8 mouse cellular contexts compared by ENCODE assay signal in the genomic region with DNA sequence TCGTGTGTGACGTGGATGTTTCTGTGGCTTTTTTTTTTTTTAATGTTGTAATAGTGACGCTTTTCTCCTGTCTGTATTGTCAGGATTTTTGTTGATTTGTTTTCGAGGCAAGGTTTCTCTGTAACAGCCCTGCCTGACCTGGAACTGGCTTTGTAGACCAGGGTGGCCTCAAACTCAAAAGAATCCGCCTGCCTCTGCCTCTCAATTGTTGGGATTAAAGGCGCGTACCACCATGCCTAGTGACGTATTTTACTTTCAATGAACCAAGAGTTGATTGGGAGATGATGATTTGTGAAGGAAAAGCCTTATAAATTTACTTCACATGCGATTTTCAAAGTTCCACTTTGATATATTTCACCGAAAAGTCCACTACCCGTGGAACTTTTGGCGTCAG. TPM values are rescaled to one million over a fixed set of nuclear protein-coding genes. Genes with fewer than 3 reads are reported as not detected.
DNase-seq lines count a peak whose midpoint lies in the region; ATAC-seq and TF ChIP-seq lines count a peak whose summit lies in the region.

A gene (minus strand): TSS at position 216 of the 394 bp plus-strand sequence.

- DNase-seq in lung, adult 2 months: no peak
- DNase-seq in lung, postnatal 36 days: no peak
- no peak for DNase-seq in adrenal gland, postnatal 4 days (ENCODE audit: low spot score in 2 of 2)
- DNase-seq in forebrain, embryonic 14.5 days (ENCODE audit: low spot score): peak; percentile 25
- DNase-seq in midbrain, embryonic 10.5 days (ENCODE audit: low spot score): no peak
- DNase-seq in spleen, postnatal 4 days (ENCODE audit: low spot score in 2 of 2): no peak
- DNase-seq in right cerebral cortex, postnatal 25 days: no peak

- H3K4me1 ChIP-seq in lung, adult 2 months (ENCODE audit: control insufficient read depth, insufficient read depth, low read length): peaks cover 5% of the 10 kb centered on the region
- peaks cover 27% of the 10 kb centered on the region for H3K4me1 ChIP-seq in forebrain, embryonic 14.5 days (ENCODE audit: control insufficient read depth, insufficient read depth, low read length)
- peaks cover 22% of the 10 kb centered on the region for H3K4me1 ChIP-seq in intestine, embryonic 16.5 days (ENCODE audit: control insufficient read depth, insufficient read depth, low read length)
- peaks cover 31% of the 10 kb centered on the region for H3K4me1 ChIP-seq in midbrain, embryonic 10.5 days

- no peaks in the 10 kb centered on the region for H3K27me3 ChIP-seq in forebrain, embryonic 14.5 days (replicated peaks; ENCODE audit: control insufficient read depth, insufficient read depth, low read length)
- no peaks in the 10 kb centered on the region for H3K27me3 ChIP-seq in intestine, embryonic 16.5 days (replicated peaks; ENCODE audit: control insufficient read depth, insufficient read depth, low read length)
- no peaks in the 10 kb centered on the region for H3K27me3 ChIP-seq in midbrain, embryonic 10.5 days (ENCODE audit: low read depth, poor library complexity, severe bottlenecking)

- H3K9ac ChIP-seq in forebrain, embryonic 14.5 days (ENCODE audit: low read length): peak within 1 kb of the TSS; percentile 99
- peak within 1 kb of the TSS; percentile 99 for H3K9ac ChIP-seq in intestine, embryonic 16.5 days (ENCODE audit: low read depth, low read length)

- no peaks in the 10 kb centered on the region; the same call in 1 of the 2 replicates for H3K9me3 ChIP-seq in forebrain, embryonic 14.5 days (replicated peaks; ENCODE audit: control insufficient read depth, low read length)
- no peaks in the 10 kb centered on the region for H3K9me3 ChIP-seq in intestine, embryonic 16.5 days (ENCODE audit: control insufficient read depth, low read length)
- H3K9me3 ChIP-seq in midbrain, embryonic 10.5 days (replicated peaks): peaks cover 13% of the 10 kb centered on the region

- no peak for TF ChIP-seq POLR2A in lung, adult 2 months (IDR thresholded peaks at IDR 0.05; ENCODE audit: borderline replicate concordance, extremely low read depth, low read depth, low read length)

- ATAC-seq in forebrain, embryonic 14.5 days: no peak
- ATAC-seq in intestine, embryonic 16.5 days: no peak

- H3K4me3 ChIP-seq in lung, adult 2 months (replicated peaks; ENCODE audit: extremely low read depth, low read depth, low read length): peak within 1 kb of the TSS; percentile 71
- peak within 1 kb of the TSS; percentile 97 for H3K4me3 ChIP-seq in forebrain, embryonic 14.5 days (ENCODE audit: low read depth, low read length)
- H3K4me3 ChIP-seq in intestine, embryonic 16.5 days (ENCODE audit: low read length): peak within 1 kb of the TSS; percentile 97
- peak within 1 kb of the TSS; percentile 94 for H3K4me3 ChIP-seq in midbrain, embryonic 10.5 days

- H3K4me2 ChIP-seq in forebrain, embryonic 14.5 days (ENCODE audit: low read length): peak within 1 kb of the TSS; percentile 57
- peak within 1 kb of the TSS; percentile 70 for H3K4me2 ChIP-seq in intestine, embryonic 16.5 days (ENCODE audit: low read depth, low read length)

- no peak for TF ChIP-seq CTCF in lung, adult 2 months (IDR thresholded peaks at IDR 0.05; ENCODE audit: insufficient read depth, low read length)

- peaks cover 3% of the 10 kb centered on the region; the same call in 1 of the 2 replicates for H3K36me3 ChIP-seq in forebrain, embryonic 14.5 days (ENCODE audit: control insufficient read depth, insufficient read depth, low read length)
- H3K36me3 ChIP-seq in intestine, embryonic 16.5 days (ENCODE audit: control insufficient read depth, insufficient read depth, low read length): no peaks in the 10 kb centered on the region
- peaks cover 44% of the 10 kb centered on the region for H3K36me3 ChIP-seq in midbrain, embryonic 10.5 days

- 16% methylated on average over 12 of the region's 12 CpGs for WGBS in lung, adult 2 months
- 24% methylated on average over 12 of the region's 12 CpGs for WGBS in forebrain, embryonic 14.5 days
- 21% methylated on average over 12 of the region's 12 CpGs for WGBS in intestine, embryonic 16.5 days
- WGBS in midbrain, embryonic 10.5 days: 28% methylated on average over 12 of the region's 12 CpGs

- peak within 1 kb of the TSS; percentile 100 for H3K27ac ChIP-seq in forebrain, embryonic 14.5 days (ENCODE audit: low read depth, low read length)
- H3K27ac ChIP-seq in intestine, embryonic 16.5 days (ENCODE audit: low read length): peak within 1 kb of the TSS; percentile 100
- peak within 1 kb of the TSS; percentile 100 for H3K27ac ChIP-seq in midbrain, embryonic 10.5 days (replicated peaks)

RNA-seq across cellular contexts. Expression of the gene that starts here (rescaled TPM):
- polyA plus RNA-seq in lung, adult 2 months (2012; rRNA removed): 7.1 and 11.6 TPM in 2 replicates
- 10 to 100 TPM; 27.7 to 28.2 TPM for total RNA-seq in adrenal gland, postnatal 4 days (2021)
- polyA plus RNA-seq in forebrain, embryonic 14.5 days (2014; fragmentation: Nextera tagmentation; extraction: Ambion mirVana): 60.3 and 63.9 TPM in 2 replicates
- 31.5 and 33.1 TPM in 2 replicates for polyA plus RNA-seq in intestine, embryonic 16.5 days (2015; fragmentation: Nextera tagmentation; extraction: Ambion mirVana)
- 77.2 and 78.6 TPM in 2 replicates for polyA plus RNA-seq in midbrain, embryonic 10.5 days (2016; fragmentation: Nextera tagmentation; extraction: Ambion mirVana)
